Mouse (Mus musculus): ENCODE data around the gene Pcgf1. TPM values are rescaled to one million over a fixed set of nuclear protein-coding genes. Genes with fewer than 3 reads are reported as not detected.

The Pcgf1 gene
- polyA plus RNA-seq, 1 experiment from 2014 or later, result 22.6 TPM

- H3K9ac ChIP-seq (ENCODE audit: low read depth, low read length), result no peak overlapping the region
- WGBS, result 80% methylated on average over 8 of the region's 8 CpGs
- no peaks in the 10 kb centered on the region for H3K9me3 ChIP-seq (ENCODE audit: control insufficient read depth, low read length)
- no peaks in the 10 kb centered on the region; the same call in 1 of the 2 replicates for H3K36me3 ChIP-seq (ENCODE audit: control insufficient read depth, insufficient read depth, low read length)
- peaks cover 20% of the 10 kb centered on the region for H3K4me1 ChIP-seq (ENCODE audit: control insufficient read depth, insufficient read depth, low read length)
- H3K27ac ChIP-seq (replicated peaks; ENCODE audit: low read depth, low read length), result no peak overlapping the region
- ATAC-seq (ENCODE audit: low read depth) (no peak), DNase-seq (ENCODE audit: low spot score) (no peak)
- no peak overlapping the region for H3K4me3 ChIP-seq (ENCODE audit: low read depth, low read length)
- peaks cover 2% of the 10 kb centered on the region; the same call in 1 of the 2 replicates for H3K27me3 ChIP-seq (replicated peaks; ENCODE audit: control insufficient read depth, insufficient read depth, low read length)
- no peak overlapping the region for H3K4me2 ChIP-seq (ENCODE audit: low read depth, low read length)
Observed at GRCm38 (mm10) chr6:83037188-83037587, 40.5 kb upstream of the Pcgf1 start.

GRCm38 (mm10) chr6:83038496-83039012 lies 39.1 kb upstream of the Pcgf1 start:
- Histone ChIP-seq H3K4me3 (ENCODE audit: low read depth, low read length) (peak overlapping the region; percentile 23), H3K27ac (replicated peaks; ENCODE audit: low read depth, low read length) (no peak overlapping the region), H3K36me3 (ENCODE audit: control insufficient read depth, insufficient read depth, low read length) (no peaks in the 10 kb centered on the region; the same call in 1 of the 2 replicates), H3K9me3 (ENCODE audit: control insufficient read depth, low read length) (no peaks in the 10 kb centered on the region), H3K9ac (ENCODE audit: low read depth, low read length) (peak overlapping the region; percentile 52; the same call in 1 of the 2 replicates), H3K4me1 (ENCODE audit: control insufficient read depth, insufficient read depth, low read length) (peaks cover 15% of the 10 kb centered on the region), H3K27me3 (replicated peaks; ENCODE audit: control insufficient read depth, insufficient read depth, low read length) (no peaks in the 10 kb centered on the region), H3K4me2 (ENCODE audit: low read depth, low read length) (peak overlapping the region; percentile 59)
- peak; percentile 67 for DNase-seq (ENCODE audit: low spot score)
- 10% methylated on average over 24 of the region's 24 CpGs for WGBS
- peak; percentile 58; the same call in 1 of the 2 replicates for ATAC-seq (ENCODE audit: low read depth)

- Histone ChIP-seq H3K9me3 (ENCODE audit: control insufficient read depth, low read length) (no peaks in the 10 kb centered on the region), H3K27ac (replicated peaks; ENCODE audit: low read depth, low read length) (no peak overlapping the region), H3K27me3 (replicated peaks; ENCODE audit: control insufficient read depth, insufficient read depth, low read length) (no peaks in the 10 kb centered on the region), H3K4me2 (ENCODE audit: low read depth, low read length) (no peak overlapping the region), H3K9ac (ENCODE audit: low read depth, low read length) (no peak overlapping the region), H3K4me1 (ENCODE audit: control insufficient read depth, insufficient read depth, low read length) (peaks cover 6% of the 10 kb centered on the region; the same call in 1 of the 2 replicates), H3K36me3 (ENCODE audit: control insufficient read depth, insufficient read depth, low read length) (no peaks in the 10 kb centered on the region; the same call in 1 of the 2 replicates), H3K4me3 (ENCODE audit: low read depth, low read length) (no peak overlapping the region)
- DNase-seq (ENCODE audit: low spot score) (no peak), ATAC-seq (ENCODE audit: low read depth) (no peak)
- WGBS, result 71% methylated on average over 5 of the region's 5 CpGs
Observed at GRCm38 (mm10) chr6:83040601-83041000, 37.1 kb upstream of the Pcgf1 start.

GRCm38 (mm10) chr6:83043561-83043960 lies 34.1 kb upstream of the Pcgf1 start:
- no peak for ATAC-seq (ENCODE audit: low read depth)
- 71% methylated on average over 4 of the region's 6 CpGs for WGBS

GRCm38 (mm10) chr6:83043993-83044392 lies 33.7 kb upstream of the Pcgf1 start:
- 94% methylated on average over 5 of the region's 5 CpGs for WGBS
- no peaks in the 10 kb centered on the region for H3K9me3 ChIP-seq (ENCODE audit: control insufficient read depth, low read length)
- H3K36me3 ChIP-seq (ENCODE audit: control insufficient read depth, insufficient read depth, low read length), result no peaks in the 10 kb centered on the region
- H3K4me1 ChIP-seq (ENCODE audit: control insufficient read depth, insufficient read depth, low read length), result no peaks in the 10 kb centered on the region
- no peak overlapping the region for H3K4me2 ChIP-seq (ENCODE audit: low read depth, low read length)
- DNase-seq (ENCODE audit: low spot score), result no peak
- no peak overlapping the region for H3K4me3 ChIP-seq (ENCODE audit: low read depth, low read length)
- H3K9ac ChIP-seq (ENCODE audit: low read depth, low read length), result no peak overlapping the region
- H3K27ac ChIP-seq (replicated peaks; ENCODE audit: low read depth, low read length), result no peak overlapping the region
- no peaks in the 10 kb centered on the region for H3K27me3 ChIP-seq (replicated peaks; ENCODE audit: control insufficient read depth, insufficient read depth, low read length)
- ATAC-seq (ENCODE audit: low read depth), result no peak

More at GRCm38 (mm10) chr6:83043561-83043960, 34.1 kb upstream of the Pcgf1 start:
- no peaks in the 10 kb centered on the region for H3K27me3 ChIP-seq (replicated peaks; ENCODE audit: control insufficient read depth, insufficient read depth, low read length)
- H3K4me2 ChIP-seq (ENCODE audit: low read depth, low read length), result no peak overlapping the region
- H3K27ac ChIP-seq (replicated peaks; ENCODE audit: low read depth, low read length), result no peak overlapping the region
- peaks cover 1% of the 10 kb centered on the region; the same call in 1 of the 2 replicates for H3K4me1 ChIP-seq (ENCODE audit: control insufficient read depth, insufficient read depth, low read length)
- H3K9ac ChIP-seq (ENCODE audit: low read depth, low read length), result no peak overlapping the region
- no peaks in the 10 kb centered on the region for H3K9me3 ChIP-seq (ENCODE audit: control insufficient read depth, low read length)
- no peak for DNase-seq (ENCODE audit: low spot score)
- no peak overlapping the region for H3K4me3 ChIP-seq (ENCODE audit: low read depth, low read length)
- H3K36me3 ChIP-seq (ENCODE audit: control insufficient read depth, insufficient read depth, low read length), result no peaks in the 10 kb centered on the region

- 69% methylated on average over 8 of the region's 9 CpGs for WGBS
- Histone ChIP-seq H3K36me3 (ENCODE audit: control insufficient read depth, insufficient read depth, low read length) (0 out of 2 replicates have a peak, but pooled peaks cover under 1% of the 10 kb centered on the region), H3K9me3 (ENCODE audit: control insufficient read depth, low read length) (no peaks in the 10 kb centered on the region), H3K9ac (ENCODE audit: low read depth, low read length) (no peak overlapping the region), H3K27me3 (replicated peaks; ENCODE audit: control insufficient read depth, insufficient read depth, low read length) (no peaks in the 10 kb centered on the region), H3K4me1 (ENCODE audit: control insufficient read depth, insufficient read depth, low read length) (no peaks in the 10 kb centered on the region), H3K4me2 (ENCODE audit: low read depth, low read length) (no peak overlapping the region), H3K4me3 (ENCODE audit: low read depth, low read length) (no peak overlapping the region), H3K27ac (replicated peaks; ENCODE audit: low read depth, low read length) (no peak overlapping the region)
- DNase-seq (ENCODE audit: low spot score), result no peak
- no peak for ATAC-seq (ENCODE audit: low read depth)
Observed at GRCm38 (mm10) chr6:83044742-83045141, 32.9 kb upstream of the Pcgf1 start.

- H3K27me3 ChIP-seq (replicated peaks; ENCODE audit: control insufficient read depth, insufficient read depth, low read length), result no peaks in the 10 kb centered on the region
- peaks cover 9% of the 10 kb centered on the region for H3K4me1 ChIP-seq (ENCODE audit: control insufficient read depth, insufficient read depth, low read length)
- WGBS, result 78% methylated on average over 10 of the region's 10 CpGs
- DNase-seq (ENCODE audit: low spot score) (no peak), ATAC-seq (ENCODE audit: low read depth) (no peak)
- H3K4me3 ChIP-seq (ENCODE audit: low read depth, low read length), result no peak overlapping the region
- no peak overlapping the region for H3K27ac ChIP-seq (replicated peaks; ENCODE audit: low read depth, low read length)
- no peaks in the 10 kb centered on the region for H3K9me3 ChIP-seq (ENCODE audit: control insufficient read depth, low read length)
- H3K9ac ChIP-seq (ENCODE audit: low read depth, low read length), result no peak overlapping the region
- peaks cover 24% of the 10 kb centered on the region for H3K36me3 ChIP-seq (ENCODE audit: control insufficient read depth, insufficient read depth, low read length)
- no peak overlapping the region for H3K4me2 ChIP-seq (ENCODE audit: low read depth, low read length)
Observed at GRCm38 (mm10) chr6:83049367-83049766, 28.3 kb upstream of the Pcgf1 start.

- peak overlapping the region; percentile 94 for H3K4me3 ChIP-seq (ENCODE audit: low read depth, low read length)
- H3K27ac ChIP-seq (replicated peaks; ENCODE audit: low read depth, low read length), result peak overlapping the region; percentile 87
- H3K4me1 ChIP-seq (ENCODE audit: control insufficient read depth, insufficient read depth, low read length), result peaks cover 17% of the 10 kb centered on the region
- peak; percentile 66 for DNase-seq (ENCODE audit: low spot score)
- H3K9me3 ChIP-seq (ENCODE audit: control insufficient read depth, low read length), result no peaks in the 10 kb centered on the region
- under 1% methylated on average over 26 of the region's 26 CpGs for WGBS
- peak overlapping the region; percentile 82 for H3K4me2 ChIP-seq (ENCODE audit: low read depth, low read length)
- H3K9ac ChIP-seq (ENCODE audit: low read depth, low read length), result peak overlapping the region; percentile 92
- ATAC-seq (ENCODE audit: low read depth), result no peak
- H3K27me3 ChIP-seq (replicated peaks; ENCODE audit: control insufficient read depth, insufficient read depth, low read length), result no peaks in the 10 kb centered on the region
- H3K36me3 ChIP-seq (ENCODE audit: control insufficient read depth, insufficient read depth, low read length), result peaks cover 39% of the 10 kb centered on the region
Observed at GRCm38 (mm10) chr6:83053136-83053960, 24.3 kb upstream of the Pcgf1 start.
